Mouse (Mus musculus) lung, adult 2 months (tissue): ENCODE measurements at regions not wholly inside any gene's neighbourhood (a gene's known extent, or its start where the extent isn't known, plus 50 kb on each side); places are given as distances from the start of the nearest gene placed in this dataset.

Source experiments
- CTCF ChIP-seq: fragments of 200-500 bp; IDR thresholded peaks from 2 replicates; pipeline ENCODE4 v1.5.1; 2011; ENCODE audit warnings: mild to moderate bottlenecking, low read length, control low read depth; ENCODE audit not compliant: insufficient read depth
- POLR2A ChIP-seq: fragments of 200-500 bp; IDR thresholded peaks from 2 replicates; pipeline ENCODE4 v1.6.1; 2011; ENCODE audit warnings: low read depth, mild to moderate bottlenecking, control low read depth, low read length, borderline replicate concordance; ENCODE audit errors: extremely low read depth

- TF ChIP-seq CTCF (no peak), POLR2A (no peak)
Measured at GRCm38 (mm10) chr9:61295001-61295400, 77.2 kb upstream of the Tle3 start.
